Mouse (Mus musculus) hindlimb bud, embryonic 11.5 days (tissue): ENCODE data around the gene Rrad.

Source experiments
- DNase-seq: peaks from one replicate; pipeline ENCODE4 v3.0.0-alpha.2; 2012; ENCODE audit warnings: low read depth, low spot score; ENCODE audit errors: extremely low spot score

The Rrad gene

GRCm38 (mm10) chr8:104613119-104613518 lies 18.0 kb downstream of the Rrad start:
- no peak for DNase-seq

DNA sequence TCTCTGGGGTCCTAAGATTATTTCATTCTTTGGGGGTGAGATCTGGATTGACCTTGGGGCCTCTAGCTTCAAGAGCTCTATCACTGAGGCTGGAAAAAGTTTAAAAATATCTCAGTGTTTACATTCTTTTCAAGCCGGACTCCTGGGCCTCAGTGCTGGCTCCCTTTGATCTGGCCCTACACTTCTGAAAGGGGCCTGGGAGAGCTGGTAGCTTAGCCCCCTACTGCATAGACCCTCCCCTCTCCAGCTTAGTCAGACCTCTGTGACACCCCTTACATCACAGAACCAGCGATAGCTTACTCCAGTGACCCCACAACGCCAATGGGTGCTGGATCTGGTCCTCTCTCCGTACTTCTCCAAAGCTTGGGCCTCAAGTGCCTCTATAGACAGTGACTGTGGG lies 19.5 kb downstream of the Rrad start:
- DNase-seq = no peak

DNA sequence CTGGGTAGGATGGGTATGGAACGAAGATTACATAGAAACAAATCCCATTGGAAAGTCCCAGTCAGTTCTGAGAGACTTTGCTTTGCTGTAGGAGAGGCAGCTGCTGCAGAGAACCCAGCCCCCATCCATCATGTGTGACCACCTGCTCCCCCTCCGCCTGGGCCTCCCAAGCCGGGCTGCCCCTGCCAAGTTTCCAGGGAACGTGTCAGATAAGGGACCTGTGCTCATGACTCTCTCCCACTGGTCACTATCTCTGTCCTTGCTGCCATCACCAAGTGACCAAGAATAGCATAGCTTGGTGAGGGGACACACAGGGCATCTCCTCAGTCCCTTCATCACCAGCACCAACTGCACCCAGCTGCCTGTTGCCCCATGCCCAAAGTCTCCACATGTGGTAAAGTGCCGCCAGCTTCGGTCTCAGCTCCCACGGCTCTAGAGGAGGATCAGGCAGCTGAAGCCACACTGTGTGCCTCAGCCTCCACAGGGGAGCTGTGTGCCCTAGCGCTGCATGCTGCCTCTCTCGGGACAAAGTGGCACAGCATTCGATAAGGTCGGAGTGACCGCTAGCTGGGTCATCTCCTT lies 20.9 kb downstream of the Rrad start:
- no peak for DNase-seq

- DNase-seq = no peak
These were observed 21.9 kb downstream of the Rrad start for GRCm38 (mm10) chr8:104609222-104609621.

DNA sequence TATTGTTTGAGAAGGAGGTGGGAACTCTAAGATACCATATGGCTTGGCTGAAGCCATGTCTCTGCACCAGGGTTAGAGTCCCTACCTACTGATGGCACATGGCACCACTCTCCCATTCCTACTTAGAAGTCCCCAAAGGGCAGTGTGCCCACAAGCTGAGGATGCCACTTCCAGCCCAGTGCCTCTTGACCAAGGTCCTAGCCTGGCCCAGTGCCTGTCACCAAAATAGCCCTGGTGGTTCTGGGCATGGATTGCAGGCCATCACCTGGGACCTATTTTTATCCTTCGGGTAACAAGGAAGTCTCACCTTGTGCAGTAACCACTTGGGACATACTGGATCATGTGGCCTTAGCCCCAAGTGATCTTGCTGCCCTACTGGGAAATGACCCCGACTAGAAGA lies 23.2 kb downstream of the Rrad start:
- no peak for DNase-seq

DNA sequence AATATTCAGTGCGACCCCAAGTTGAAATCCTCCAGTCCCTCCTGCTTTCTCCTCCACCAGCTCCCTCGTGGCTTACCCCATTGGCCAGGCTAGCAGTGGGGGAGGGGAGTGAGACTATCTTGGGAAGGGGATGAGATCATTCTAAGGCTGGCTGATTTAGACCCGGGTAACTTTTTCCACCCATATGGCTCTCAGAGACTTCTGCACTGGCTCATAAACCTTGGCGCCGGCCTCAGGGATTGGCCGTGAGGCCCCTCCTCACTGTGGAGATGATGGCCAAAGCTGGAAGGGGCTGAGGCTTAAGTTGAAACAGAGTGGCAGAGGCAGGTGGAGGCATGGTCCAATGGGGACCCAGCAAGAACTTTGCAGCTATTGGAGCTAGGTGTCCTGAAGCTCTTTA lies 24.8 kb downstream of the Rrad start:
- no peak for DNase-seq

GRCm38 (mm10) chr8:104603245-104603593 lies 27.9 kb downstream of the Rrad start:
- no peak for DNase-seq

DNA sequence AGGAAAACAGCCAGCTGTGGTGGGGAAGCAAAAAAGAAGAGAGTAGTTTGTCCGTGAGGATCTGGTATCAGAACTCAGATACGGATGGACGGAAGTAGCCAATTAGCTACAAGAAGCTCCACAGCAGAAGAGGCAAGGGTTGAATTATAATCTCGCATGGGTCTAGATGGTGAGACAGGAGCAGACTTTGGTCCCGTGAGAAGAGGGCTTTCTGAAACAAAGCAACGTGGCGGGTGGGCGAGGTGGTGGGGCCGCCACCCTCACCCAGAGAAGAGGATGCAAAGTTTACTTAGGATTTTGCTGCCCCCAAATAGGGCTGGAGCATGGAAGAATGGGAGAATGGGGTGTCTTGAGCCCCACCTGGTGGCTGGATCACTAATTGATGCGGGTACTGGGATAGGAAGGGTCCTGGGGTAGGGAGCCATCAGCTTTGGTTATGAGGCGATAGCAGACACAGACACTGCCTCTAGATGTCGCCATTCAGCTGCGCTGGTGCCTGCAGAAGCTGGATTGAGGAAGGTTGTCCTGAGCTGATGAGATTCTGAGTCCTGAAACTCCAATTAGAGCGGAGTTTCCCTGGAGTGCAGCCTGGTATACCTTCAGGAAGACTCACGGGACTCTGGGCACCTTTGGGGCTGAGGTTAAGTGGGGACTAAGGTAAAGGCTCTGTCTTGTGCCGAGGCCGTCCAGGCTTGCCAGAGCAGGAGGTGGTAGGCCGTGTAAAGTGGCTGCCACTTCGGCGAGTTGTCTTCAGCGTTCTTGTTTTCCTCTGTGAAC lies 28.5 kb downstream of the Rrad start:
- peak; percentile 92 for DNase-seq

DNA sequence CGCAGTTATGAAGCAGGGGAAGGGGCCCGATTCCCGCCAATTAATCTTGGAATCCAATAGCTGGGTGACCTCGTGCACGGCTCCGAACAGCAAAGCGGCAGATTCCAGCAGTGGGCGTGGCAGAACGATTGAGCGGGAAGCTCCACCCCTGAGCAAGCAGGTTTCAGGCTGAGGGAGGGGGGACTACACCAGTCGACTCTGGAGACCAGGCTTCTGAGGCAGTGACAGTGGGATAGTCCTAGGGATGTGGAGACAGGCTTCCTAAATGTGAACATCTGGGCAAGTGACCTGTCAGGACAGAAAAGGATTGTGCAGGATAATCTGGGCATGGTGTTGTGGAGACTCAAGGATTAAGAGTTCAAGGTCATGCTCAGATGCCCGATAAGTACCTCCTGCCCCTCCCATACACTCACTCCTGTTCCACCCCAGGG lies 29.2 kb downstream of the Rrad start:
- no peak for DNase-seq

GRCm38 (mm10) chr8:104601386-104601785 lies 29.7 kb downstream of the Rrad start:
- DNase-seq = no peak

DNA sequence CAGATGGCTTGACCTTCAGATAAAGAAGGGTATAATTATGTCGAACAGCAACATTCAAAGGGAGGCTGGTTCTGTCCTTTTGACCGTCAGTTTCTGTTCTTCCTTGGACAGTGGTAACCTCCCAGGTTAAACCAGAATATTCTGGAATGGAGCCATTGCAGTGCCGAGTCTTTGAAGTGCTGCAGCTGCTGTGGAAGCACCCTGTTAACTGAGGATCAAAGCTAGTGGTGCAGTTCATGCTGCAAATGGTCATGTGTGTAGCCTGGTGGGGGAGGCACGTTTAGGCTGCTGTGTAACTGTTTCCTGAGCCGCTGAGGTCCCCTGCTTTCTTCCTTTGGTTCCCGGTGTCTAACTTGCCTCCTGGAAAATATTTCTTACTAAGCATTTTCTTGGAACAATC lies 32.6 kb downstream of the Rrad start:
- no peak for DNase-seq

- DNase-seq = no peak
These were observed 33.5 kb downstream of the Rrad start for GRCm38 (mm10) chr8:104597656-104598055.

DNA sequence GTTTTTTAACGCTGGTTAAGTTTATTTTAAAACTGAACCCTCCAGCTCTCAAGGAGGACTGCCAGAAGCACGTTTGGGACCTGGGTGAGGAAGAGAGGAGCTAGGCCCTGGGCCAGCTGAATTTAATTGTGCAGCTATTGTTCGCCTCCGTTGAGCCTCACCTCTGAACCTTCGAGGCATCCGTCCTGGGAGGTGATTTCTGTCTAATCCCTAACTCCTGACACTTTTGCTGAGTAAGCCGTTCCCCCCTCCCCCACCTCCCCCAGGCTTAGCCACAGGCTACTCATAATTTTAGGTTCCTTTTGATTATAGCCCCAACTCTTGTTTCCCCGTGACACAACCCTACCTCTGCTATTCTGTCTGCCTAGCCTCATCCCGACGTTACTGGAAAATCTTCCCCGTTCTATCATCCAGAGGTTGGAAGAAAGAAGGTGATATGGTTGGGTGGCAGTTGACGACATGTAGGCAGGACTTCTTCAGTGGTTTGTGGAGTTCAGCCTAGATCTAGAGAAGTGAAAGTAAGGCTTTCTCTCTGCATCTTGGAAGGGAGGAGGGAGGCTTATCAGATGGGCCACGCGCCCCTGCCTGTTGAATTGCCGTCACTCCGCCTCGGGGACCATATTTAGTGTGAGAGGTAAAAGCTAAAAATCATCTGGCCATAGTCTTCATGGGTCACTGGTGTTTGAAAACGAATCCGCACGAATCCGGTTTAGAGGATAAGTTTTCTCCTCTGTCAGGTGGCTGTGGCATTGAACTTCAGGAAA lies 35.2 kb downstream of the Rrad start:
- DNase-seq = no peak

DNA sequence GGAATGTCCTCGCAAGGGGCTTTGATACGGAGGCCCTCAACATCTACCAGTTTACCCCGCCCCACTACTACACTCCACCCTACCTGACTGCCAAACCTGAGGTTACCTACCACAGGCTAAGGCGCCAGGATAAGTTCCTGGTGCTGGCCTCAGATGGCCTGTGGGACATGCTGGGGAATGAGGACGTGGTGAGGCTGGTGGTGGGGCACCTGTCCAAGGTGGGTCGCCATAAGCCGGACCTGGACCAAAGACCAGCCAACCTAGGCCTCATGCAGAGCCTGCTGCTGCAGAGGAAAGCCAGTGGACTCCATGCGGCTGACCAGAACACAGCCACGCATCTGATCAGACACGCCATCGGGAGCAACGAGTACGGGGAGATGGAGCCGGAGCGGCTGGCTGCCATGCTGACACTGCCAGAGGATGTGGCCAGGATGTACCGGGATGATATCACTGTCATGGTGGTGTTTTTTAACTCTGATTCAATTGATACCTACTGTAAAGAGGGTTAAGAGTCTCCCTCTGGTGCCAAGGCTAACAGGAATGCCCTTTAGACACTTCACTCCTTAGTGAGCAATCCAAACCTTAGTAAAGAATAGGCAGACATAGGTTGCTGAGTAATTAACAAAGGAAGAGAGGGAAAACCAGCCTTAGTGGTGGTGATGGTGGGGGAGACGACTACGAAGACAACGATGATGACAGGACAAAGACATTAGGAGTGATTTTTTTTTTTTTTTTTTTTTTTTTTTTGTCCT lies 36.3 kb downstream of the Rrad start:
- DNase-seq = no peak

- DNase-seq = no peak
These were observed 37.4 kb downstream of the Rrad start for GRCm38 (mm10) chr8:104593536-104594325.

DNA sequence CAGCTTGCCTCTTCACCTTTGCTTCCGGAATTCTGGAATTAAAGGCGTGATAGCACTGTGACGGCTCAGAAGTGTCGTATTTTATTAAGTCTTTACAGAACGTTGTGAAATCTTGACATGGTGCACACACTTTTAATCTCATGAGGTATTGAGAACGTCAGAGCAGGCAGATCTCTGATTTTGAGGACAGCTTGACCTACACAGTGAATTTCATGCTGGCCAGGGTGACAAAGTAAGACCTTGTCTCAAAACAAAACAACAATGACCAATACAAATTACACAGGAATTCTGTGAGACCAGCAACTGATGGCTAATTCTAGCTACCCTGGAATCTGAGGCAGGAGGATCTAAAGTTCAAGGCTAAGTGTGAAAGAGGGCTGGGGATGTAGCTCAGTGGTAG lies 38.6 kb downstream of the Rrad start:
- no peak for DNase-seq

DNA sequence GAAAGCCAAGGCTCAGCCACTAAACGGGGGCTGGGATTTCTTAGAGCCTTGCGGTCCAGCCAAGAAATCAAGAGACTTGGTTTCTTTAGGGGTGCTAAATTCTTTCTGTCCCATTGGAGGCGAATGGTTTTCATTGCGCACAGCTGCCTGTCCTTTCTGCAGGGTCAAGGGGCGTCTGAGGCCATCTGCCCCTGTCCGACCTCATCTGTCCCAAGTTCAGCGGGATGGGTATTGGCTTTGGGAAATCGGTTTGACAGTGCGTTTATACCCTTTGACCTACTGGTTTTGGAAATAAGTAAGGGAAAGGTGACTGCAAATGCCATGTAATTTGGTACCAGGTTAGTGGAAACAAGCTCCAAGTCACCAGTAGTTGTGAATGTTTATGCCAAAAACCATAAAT lies 39.3 kb downstream of the Rrad start:
- no peak for DNase-seq

GRCm38 (mm10) chr8:104591133-104591834 lies 39.8 kb downstream of the Rrad start, which contains the start of gene Pdp2:
TSS of gene Pdp2 (plus strand) at chr8:104591451.
- peak; percentile 79 for DNase-seq

GRCm38 (mm10) chr8:104590284-104590683 lies 40.8 kb downstream of the Rrad start:
- DNase-seq = no peak

- DNase-seq = no peak
These were observed 46.6 kb downstream of the Rrad start for GRCm38 (mm10) chr8:104584522-104584921.
